Mouse (Mus musculus) stomach, embryonic 16.5 days (tissue): ENCODE data around the gene Vegfa. TPM values are rescaled to one million over a fixed set of nuclear protein-coding genes. Genes with fewer than 3 reads are reported as not detected.
"Not testable (repeated sequence)": the region's sequence is repeated elsewhere in the genome, so short reads cannot be mapped to it uniquely, and the experiment has no call there.

ENCODE experiments used
- ATAC-seq: fragments of 200-750 bp; cut with Nextera tagmentation; 2 replicates; pipeline ENCODE4 v1.8.0; 2017; ENCODE audit warnings: moderate number of reproducible peaks, moderate TSS enrichment; ENCODE audit not compliant: insufficient read depth, low FRiP score
- H3K27ac ChIP-seq: fragments of 300-500 bp; sonication (generic); 2 replicates; pipeline ENCODE4 v1.5.1; 2014; ENCODE audit warnings: low read length
- H3K27me3 ChIP-seq: fragments of 300-500 bp; sonication (generic); 2 replicates; pipeline ENCODE4 v1.6.1; 2014; ENCODE audit warnings: low read length, control low read depth, mixed read lengths; ENCODE audit not compliant: control insufficient read depth, insufficient read depth
- H3K36me3 ChIP-seq: fragments of 300-500 bp; sonication (generic); 2 replicates; pipeline ENCODE4 v1.6.1; 2014; ENCODE audit warnings: low read length; ENCODE audit not compliant: control insufficient read depth, insufficient read depth
- H3K4me1 ChIP-seq: fragments of 300-500 bp; sonication (generic); 2 replicates; pipeline ENCODE4 v1.6.1; 2014; ENCODE audit warnings: low read length, control low read depth, mixed read lengths; ENCODE audit not compliant: control insufficient read depth, insufficient read depth
- H3K4me2 ChIP-seq: fragments of 300-500 bp; sonication (generic); 2 replicates; pipeline ENCODE4 v1.6.1; 2014; ENCODE audit warnings: low read depth, low read length, mixed read lengths
- H3K4me3 ChIP-seq: fragments of 300-500 bp; sonication (generic); replicated peaks from 2 replicates; pipeline ENCODE4 v1.5.1; 2014; ENCODE audit warnings: mild to moderate bottlenecking, low read length
- H3K9ac ChIP-seq: fragments of 300-500 bp; sonication (generic); 2 replicates; pipeline ENCODE4 v1.6.1; 2014; ENCODE audit warnings: low read length
- H3K9me3 ChIP-seq: fragments of 300-500 bp; sonication (generic); replicated peaks from 2 replicates; pipeline ENCODE4 v1.6.1; 2016; ENCODE audit warnings: low read length, control low read depth; ENCODE audit not compliant: control insufficient read depth
- WGBS: fragments of 180-500 bp; shearing (Covaris S2); extraction: QIAGEN DNeasy Blood & Tissue Kit; methylation state at CpG from one replicate; pipeline ENCODE4 v1.1.7; 2014; 5-methylcytosine and 5-hydroxymethylcytosine counted together
- polyA plus RNA-seq: library from polyadenylated mRNA; unstranded; fragments of >200 nt; fragmentation: Nextera tagmentation; extraction: Ambion mirVana; gene quantifications from 2 replicates; pipeline ENCODE4 v1.2.1, GENCODE M21; 2015

Gene Vegfa
- polyA plus RNA-seq, 1 experiment from 2014 or later = 3.9 TPM

GRCm38 (mm10) chr17:45983185-45983584, 49.0 kb downstream of the Vegfa start:
- not testable (repeated sequence) for H3K27me3 ChIP-seq, ATAC-seq, H3K9me3 ChIP-seq, H3K4me1 ChIP-seq, H3K27ac ChIP-seq, H3K9ac ChIP-seq, H3K4me3 ChIP-seq, H3K36me3 ChIP-seq, H3K4me2 ChIP-seq
- 90% methylated on average over 1 of the region's 1 CpGs for WGBS

GRCm38 (mm10) chr17:45981841-45982240, 50.3 kb downstream of the Vegfa start:
- Histone ChIP-seq H3K4me3 (no peak overlapping the region), H3K4me2 (no peak overlapping the region), H3K36me3 (no peaks in the 10 kb centered on the region), H3K9me3 (no peaks in the 10 kb centered on the region), H3K4me1 (no peaks in the 10 kb centered on the region), H3K9ac (no peak overlapping the region), H3K27ac (no peak overlapping the region), H3K27me3 (no peaks in the 10 kb centered on the region)
- 43% methylated on average over 1 of the region's 1 CpGs for WGBS
- no peak for ATAC-seq

- Histone ChIP-seq H3K9ac (no peak overlapping the region), H3K27me3 (no peaks in the 10 kb centered on the region), H3K27ac (no peak overlapping the region), H3K4me1 (no peaks in the 10 kb centered on the region), H3K4me2 (no peak overlapping the region), H3K4me3 (no peak overlapping the region), H3K36me3 (no peaks in the 10 kb centered on the region), H3K9me3 (no peaks in the 10 kb centered on the region)
- peak; percentile 10; the same call in 1 of the 2 replicates for ATAC-seq
- WGBS = 62% methylated on average over 10 of the region's 10 CpGs
These were observed 53.0 kb downstream of the Vegfa start for GRCm38 (mm10) chr17:45979025-45979805.

GRCm38 (mm10) chr17:45974461-45974860, 57.7 kb downstream of the Vegfa start:
- H3K27me3 ChIP-seq = no peaks in the 10 kb centered on the region
- no peaks in the 10 kb centered on the region for H3K9me3 ChIP-seq
- no peak for ATAC-seq
- H3K36me3 ChIP-seq = no peaks in the 10 kb centered on the region
- H3K9ac ChIP-seq = no peak overlapping the region
- no peak overlapping the region for H3K4me2 ChIP-seq
- H3K4me3 ChIP-seq = no peak overlapping the region
- H3K27ac ChIP-seq = no peak overlapping the region
- 0 out of 2 replicates have a peak, but pooled peaks cover 5% of the 10 kb centered on the region for H3K4me1 ChIP-seq
- 58% methylated on average over 7 of the region's 7 CpGs for WGBS

DNA sequence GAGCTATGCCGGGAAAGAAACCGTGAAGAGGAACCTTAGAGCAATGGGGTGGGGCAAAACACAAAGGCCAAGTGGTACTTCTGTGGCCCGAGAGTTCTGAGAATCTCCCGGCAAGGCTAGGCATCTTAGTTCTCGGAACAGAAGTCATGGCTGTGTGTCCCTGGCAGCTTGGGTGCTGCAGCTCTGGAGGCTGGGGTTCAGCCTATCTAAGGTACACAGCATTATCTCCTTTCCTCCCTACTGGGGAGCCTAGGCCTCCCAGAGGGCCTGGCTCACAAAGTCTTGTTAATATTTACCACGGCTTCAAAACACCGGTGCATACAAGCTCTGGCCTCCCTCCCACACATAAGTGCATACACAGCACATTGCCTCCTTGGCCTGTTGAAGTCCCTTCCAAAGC, 59.0 kb downstream of the Vegfa start:
- WGBS = 57% methylated on average over 7 of the region's 7 CpGs
- Histone ChIP-seq H3K36me3 (no peaks in the 10 kb centered on the region), H3K9ac (no peak overlapping the region), H3K4me1 (0 out of 2 replicates have a peak, but pooled peaks cover 5% of the 10 kb centered on the region), H3K27ac (peak overlapping the region; percentile 88), H3K9me3 (no peaks in the 10 kb centered on the region), H3K4me2 (no peak overlapping the region; the same call in 1 of the 2 replicates), H3K27me3 (no peaks in the 10 kb centered on the region), H3K4me3 (no peak overlapping the region)
- peak; percentile 85 for ATAC-seq

- 68% methylated on average over 7 of the region's 7 CpGs for WGBS
- H3K36me3 ChIP-seq = no peaks in the 10 kb centered on the region
- H3K27ac ChIP-seq = peak overlapping the region; percentile 88
- 0 out of 2 replicates have a peak, but pooled peaks cover 5% of the 10 kb centered on the region for H3K4me1 ChIP-seq
- no peak overlapping the region for H3K4me2 ChIP-seq
- H3K27me3 ChIP-seq = no peaks in the 10 kb centered on the region
- no peak overlapping the region for H3K4me3 ChIP-seq
- H3K9ac ChIP-seq = no peak overlapping the region
- peak; percentile 21; the same call in 1 of the 2 replicates for ATAC-seq
- no peaks in the 10 kb centered on the region for H3K9me3 ChIP-seq
These were observed 59.8 kb downstream of the Vegfa start for GRCm38 (mm10) chr17:45972405-45972804.

DNA sequence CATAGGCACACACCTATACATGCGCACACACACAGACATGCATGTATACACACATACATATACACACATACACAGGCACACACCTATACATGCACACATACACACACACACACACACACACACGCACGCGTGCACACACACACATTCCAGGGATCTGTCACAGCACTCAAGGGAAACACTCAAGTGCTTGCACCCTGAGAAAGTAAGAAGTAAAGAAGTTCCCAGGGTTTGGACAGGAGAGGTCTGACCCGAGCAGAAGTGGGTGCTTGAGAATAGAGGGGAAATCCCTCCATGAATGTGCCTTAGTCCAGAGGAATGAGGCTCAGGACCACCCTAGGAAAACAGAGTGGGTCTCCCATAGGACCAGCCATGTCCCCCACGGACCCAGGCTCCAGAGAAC, 60.4 kb downstream of the Vegfa start:
- Histone ChIP-seq H3K4me1 (0 out of 2 replicates have a peak, but pooled peaks cover 5% of the 10 kb centered on the region), H3K4me2 (no peak overlapping the region), H3K36me3 (no peaks in the 10 kb centered on the region), H3K27ac (peak overlapping the region; percentile 88; the same call in 1 of the 2 replicates), H3K9me3 (no peaks in the 10 kb centered on the region), H3K9ac (no peak overlapping the region), H3K4me3 (no peak overlapping the region), H3K27me3 (no peaks in the 10 kb centered on the region)
- 84% methylated on average over 6 of the region's 6 CpGs for WGBS
- no peak for ATAC-seq

GRCm38 (mm10) chr17:45970741-45971550, 61.2 kb downstream of the Vegfa start:
- no peak overlapping the region for H3K4me2 ChIP-seq
- no peak; the same call in 1 of the 2 replicates for ATAC-seq
- no peak overlapping the region for H3K9ac ChIP-seq
- 0 out of 2 replicates have a peak, but pooled peaks cover 5% of the 10 kb centered on the region for H3K4me1 ChIP-seq
- no peak overlapping the region for H3K4me3 ChIP-seq
- H3K9me3 ChIP-seq = no peaks in the 10 kb centered on the region
- H3K36me3 ChIP-seq = no peaks in the 10 kb centered on the region
- WGBS = 60% methylated on average over 17 of the region's 17 CpGs
- no peaks in the 10 kb centered on the region for H3K27me3 ChIP-seq
- H3K27ac ChIP-seq = no peak overlapping the region

- Histone ChIP-seq H3K4me1 (0 out of 2 replicates have a peak, but pooled peaks cover 13% of the 10 kb centered on the region), H3K27ac (no peak overlapping the region), H3K36me3 (no peaks in the 10 kb centered on the region), H3K9ac (no peak overlapping the region), H3K9me3 (no peaks in the 10 kb centered on the region), H3K4me3 (no peak overlapping the region), H3K27me3 (no peaks in the 10 kb centered on the region), H3K4me2 (no peak overlapping the region)
- ATAC-seq = peak; percentile 25; the same call in 1 of the 2 replicates
- WGBS = 49% methylated on average over 8 of the region's 8 CpGs
These were observed 62.6 kb downstream of the Vegfa start for GRCm38 (mm10) chr17:45969596-45969995.
